Mouse (Mus musculus) hindbrain, embryonic 16.5 days (tissue): Measurements from ENCODE around the gene Xk. TPM values are rescaled to one million over a fixed set of nuclear protein-coding genes. Genes with fewer than 3 reads are reported as not detected.

Experiments
- ATAC-seq: fragments of 200-750 bp; cut with Nextera tagmentation; 2 replicates; pipeline ENCODE4 v1.8.0; 2017; ENCODE audit warnings: moderate TSS enrichment, moderate library complexity
- H3K27ac ChIP-seq: fragments of 300-500 bp; sonication (generic); 2 replicates; pipeline ENCODE4 v1.5.1; 2014; ENCODE audit warnings: low read depth, mild to moderate bottlenecking, control low read depth, low read length, moderate library complexity
- H3K27me3 ChIP-seq: fragments of 300-500 bp; sonication (generic); replicated peaks from 2 replicates; pipeline ENCODE4 v1.6.1; 2014; ENCODE audit warnings: low read length; ENCODE audit not compliant: control insufficient read depth, insufficient read depth
- H3K36me3 ChIP-seq: fragments of 300-500 bp; sonication (generic); 2 replicates; pipeline ENCODE4 v1.6.1; 2014; ENCODE audit warnings: mild to moderate bottlenecking, low read length, moderate library complexity, mixed read lengths; ENCODE audit not compliant: control insufficient read depth, insufficient read depth
- H3K4me1 ChIP-seq: fragments of 300-500 bp; sonication (generic); 2 replicates; pipeline ENCODE4 v1.6.1; 2014; ENCODE audit warnings: low read depth, low read length; ENCODE audit not compliant: control insufficient read depth, insufficient read depth
- H3K4me2 ChIP-seq: fragments of 300-500 bp; sonication (generic); 2 replicates; pipeline ENCODE4 v1.6.1; 2014; ENCODE audit warnings: mild to moderate bottlenecking, low read length, control low read depth, moderate library complexity
- H3K4me3 ChIP-seq: fragments of 300-500 bp; sonication (generic); 2 replicates; pipeline ENCODE4 v1.5.1; 2014; ENCODE audit warnings: mild to moderate bottlenecking, low read length, control low read depth, moderate library complexity
- H3K9ac ChIP-seq: fragments of 300-500 bp; sonication (generic); 2 replicates; pipeline ENCODE4 v1.6.1; 2014; ENCODE audit warnings: low read depth, mild to moderate bottlenecking, control low read depth, low read length, moderate library complexity
- H3K9me3 ChIP-seq: fragments of 300-500 bp; sonication (generic); 2 replicates; pipeline ENCODE4 v1.6.1; 2014; ENCODE audit warnings: mild to moderate bottlenecking, low read length, moderate library complexity; ENCODE audit not compliant: control insufficient read depth
- WGBS: fragments of 180-500 bp; shearing (Covaris S2); extraction: QIAGEN DNeasy Blood & Tissue Kit; methylation state at CpG from one replicate; pipeline ENCODE4 v1.1.7; 2014; 5-methylcytosine and 5-hydroxymethylcytosine counted together
- polyA plus RNA-seq: library from polyadenylated mRNA; unstranded; fragments of >200 nt; fragmentation: Nextera tagmentation; extraction: Ambion mirVana; gene quantifications from 2 replicates; pipeline ENCODE4 v1.2.1, GENCODE M21; 2015

Gene Xk
- 5.7 TPM in 2 replicates for polyA plus RNA-seq

GRCm38 (mm10) chrX:9272460-9273361 is at the start of gene Xk:
Gene Xk (plus strand): TSS chrX:9272756.
- H3K4me3 ChIP-seq = peak within 1 kb of the TSS; percentile 46
- H3K36me3 ChIP-seq = no peaks in the 10 kb centered on the region
- peak within 1 kb of the TSS; percentile 66 for H3K9ac ChIP-seq
- 5% methylated on average over 56 of the region's 94 CpGs for WGBS
- no peaks in the 10 kb centered on the region for H3K9me3 ChIP-seq
- peak within 1 kb of the TSS; percentile 56 for H3K27ac ChIP-seq
- H3K4me1 ChIP-seq = no peaks in the 10 kb centered on the region
- no peaks in the 10 kb centered on the region for H3K27me3 ChIP-seq
- ATAC-seq = peak; percentile 93
- H3K4me2 ChIP-seq = peak within 1 kb of the TSS; percentile 55

DNA sequence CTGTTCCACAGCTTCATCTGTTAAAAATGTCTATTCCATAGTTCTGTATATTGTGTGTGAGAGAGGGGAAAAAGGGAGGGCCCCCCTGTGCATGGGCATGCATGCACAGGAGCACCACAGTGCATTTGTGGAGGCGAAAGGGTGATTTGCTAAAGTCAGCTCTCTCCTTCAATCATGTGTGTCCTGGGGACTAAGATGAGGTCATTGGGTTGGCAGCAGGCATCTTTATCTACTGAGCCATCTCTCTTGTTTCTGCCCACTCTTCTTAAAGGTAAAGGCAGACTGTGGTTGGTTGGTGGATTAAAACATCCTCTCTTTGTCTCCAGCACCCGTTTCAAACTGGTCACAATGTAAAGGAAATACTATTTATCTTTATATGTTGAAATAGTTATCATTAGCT is 45.5 kb upstream of the Xk start:
- H3K4me3 ChIP-seq = no peak overlapping the region
- H3K4me1 ChIP-seq = no peaks in the 10 kb centered on the region
- no peak overlapping the region for H3K4me2 ChIP-seq
- no peak overlapping the region for H3K27ac ChIP-seq
- no peaks in the 10 kb centered on the region for H3K9me3 ChIP-seq
- WGBS = 79% methylated on average over 2 of the region's 2 CpGs
- no peaks in the 10 kb centered on the region for H3K36me3 ChIP-seq
- no peak overlapping the region for H3K9ac ChIP-seq
- H3K27me3 ChIP-seq = no peaks in the 10 kb centered on the region
- no peak for ATAC-seq

DNA sequence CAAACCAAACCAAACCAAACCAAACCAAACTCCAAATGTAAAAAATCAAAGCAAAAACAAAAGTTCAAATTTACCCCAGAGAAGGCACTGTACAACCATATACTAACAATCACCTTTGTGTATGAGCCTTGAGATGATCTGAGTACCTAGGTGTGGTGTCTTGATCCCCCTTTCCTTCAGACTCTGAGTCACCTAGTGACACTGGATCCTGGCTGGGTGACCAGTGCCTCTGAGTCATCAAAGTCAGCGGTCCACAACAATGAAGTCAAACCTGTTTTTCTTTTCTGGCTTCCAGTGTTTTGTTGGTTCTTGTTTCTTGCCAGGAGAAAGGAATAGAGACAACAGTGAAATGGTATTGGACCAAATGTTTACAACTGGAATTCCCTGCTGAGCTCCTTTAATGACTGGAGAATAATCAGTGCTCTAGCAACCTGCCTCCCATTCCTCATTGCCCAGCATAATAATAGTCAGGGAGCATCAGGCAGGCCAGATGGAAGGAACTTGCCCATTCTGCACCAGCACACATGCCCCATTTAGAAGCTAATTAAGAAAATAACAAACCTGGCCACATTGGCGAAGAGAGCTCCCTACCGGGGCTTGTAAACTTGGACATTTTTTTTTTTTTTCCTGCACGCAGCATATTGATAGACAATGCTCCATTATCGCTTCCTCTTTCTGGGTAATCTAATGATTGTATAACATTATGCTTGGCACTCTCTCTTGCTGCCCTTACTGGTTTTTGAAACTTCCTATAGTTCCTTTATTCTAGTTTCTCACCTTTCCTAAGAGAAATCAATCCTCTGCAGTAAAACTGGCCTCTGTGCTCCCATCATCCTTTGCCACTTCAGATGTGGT is 31.6 kb upstream of the Xk start:
- H3K4me2 ChIP-seq = no peak overlapping the region
- no peak overlapping the region for H3K9ac ChIP-seq
- H3K4me1 ChIP-seq = no peaks in the 10 kb centered on the region
- WGBS = 44% methylated on average over 5 of the region's 5 CpGs
- no peaks in the 10 kb centered on the region for H3K36me3 ChIP-seq
- no peaks in the 10 kb centered on the region for H3K27me3 ChIP-seq
- 0 out of 2 replicates have a peak, but pooled peaks have one; percentile 48 for ATAC-seq
- H3K27ac ChIP-seq = no peak overlapping the region
- H3K4me3 ChIP-seq = no peak overlapping the region
- H3K9me3 ChIP-seq = no peaks in the 10 kb centered on the region

- H3K9ac ChIP-seq = no peak overlapping the region
Measured at GRCm38 (mm10) chrX:9243381-9243864, 29.1 kb upstream of the Xk start.

DNA sequence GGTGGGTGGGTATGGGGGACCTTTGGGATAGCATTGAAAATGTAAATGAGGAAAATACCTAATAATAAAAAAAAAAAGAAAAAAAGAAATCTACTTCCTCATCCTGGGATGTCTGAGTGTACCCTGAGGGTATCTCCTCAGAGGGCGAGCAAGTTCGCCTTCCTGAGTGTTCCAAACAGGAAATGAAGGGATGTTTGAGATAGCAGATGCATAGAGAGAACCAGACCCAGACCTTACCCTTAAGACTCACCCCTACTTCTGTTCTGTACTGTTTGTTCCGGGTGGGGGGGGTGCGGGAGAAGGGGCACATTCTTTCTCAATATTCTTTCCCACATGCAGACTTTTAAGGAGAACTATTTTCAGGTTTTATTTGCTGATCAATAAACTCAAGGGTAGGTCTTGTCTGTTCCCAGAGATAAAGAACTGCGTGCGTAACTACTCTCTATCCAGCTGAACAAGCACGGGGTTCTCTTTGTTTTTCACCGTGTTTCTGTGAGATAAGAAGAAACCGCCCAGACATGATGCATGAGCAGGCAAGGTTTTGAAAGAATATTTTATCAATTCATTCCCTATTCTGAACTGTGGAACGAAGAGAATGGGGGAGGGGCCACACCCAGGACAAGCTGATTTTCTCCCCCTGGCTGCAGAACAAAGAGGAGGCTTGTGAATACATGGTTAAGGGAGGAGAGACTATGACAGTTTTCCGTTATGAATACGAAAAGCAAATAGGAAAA is 27.8 kb upstream of the Xk start:
- ATAC-seq = peak; percentile 35
- Histone ChIP-seq H3K9me3 (no peaks in the 10 kb centered on the region), H3K4me1 (no peaks in the 10 kb centered on the region), H3K4me2 (no peak overlapping the region), H3K27me3 (no peaks in the 10 kb centered on the region), H3K9ac (no peak overlapping the region), H3K27ac (no peak overlapping the region), H3K36me3 (no peaks in the 10 kb centered on the region), H3K4me3 (no peak overlapping the region)
- WGBS = 56% methylated on average over 12 of the region's 12 CpGs

More at GRCm38 (mm10) chrX:9243381-9243864, 29.1 kb upstream of the Xk start:
- Histone ChIP-seq H3K4me1 (no peaks in the 10 kb centered on the region), H3K9me3 (no peaks in the 10 kb centered on the region), H3K27me3 (no peaks in the 10 kb centered on the region), H3K36me3 (no peaks in the 10 kb centered on the region), H3K4me3 (no peak overlapping the region), H3K4me2 (no peak overlapping the region), H3K27ac (no peak overlapping the region)
- peak; percentile 49; the same call in 1 of the 2 replicates for ATAC-seq
- 52% methylated on average over 8 of the region's 8 CpGs for WGBS

- 0 out of 2 replicates have a peak, but pooled peaks have one; percentile 42 for ATAC-seq
- H3K9me3 ChIP-seq = no peaks in the 10 kb centered on the region
- H3K4me3 ChIP-seq = no peak overlapping the region
- H3K27me3 ChIP-seq = no peaks in the 10 kb centered on the region
- H3K4me1 ChIP-seq = no peaks in the 10 kb centered on the region
- H3K27ac ChIP-seq = no peak overlapping the region
- WGBS = 44% methylated on average over 5 of the region's 5 CpGs
- H3K36me3 ChIP-seq = no peaks in the 10 kb centered on the region
- H3K9ac ChIP-seq = no peak overlapping the region
- no peak overlapping the region for H3K4me2 ChIP-seq
Measured at GRCm38 (mm10) chrX:9248911-9249310, 23.6 kb upstream of the Xk start.

DNA sequence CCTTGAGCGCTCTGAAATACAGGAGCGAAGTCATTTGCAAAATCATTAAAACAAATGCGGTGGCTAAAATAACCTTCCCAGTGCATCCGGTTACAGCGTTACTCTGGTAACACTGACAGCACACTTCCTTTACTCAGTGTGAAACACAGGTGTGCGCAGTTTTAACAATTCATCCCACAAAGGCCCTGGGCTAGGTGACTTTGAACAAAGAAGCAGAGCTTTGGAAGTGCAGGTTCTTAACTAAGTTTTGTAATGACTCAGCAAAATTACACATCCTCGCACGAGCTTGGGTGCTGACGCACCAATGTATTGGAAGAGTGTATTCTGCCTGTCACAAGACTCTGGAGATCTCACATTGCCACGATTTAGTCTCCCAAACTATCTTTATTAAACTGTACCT is 18.6 kb upstream of the Xk start:
- no peak overlapping the region for H3K4me3 ChIP-seq
- no peak overlapping the region for H3K27ac ChIP-seq
- H3K9me3 ChIP-seq = no peaks in the 10 kb centered on the region
- no peak overlapping the region for H3K9ac ChIP-seq
- 85% methylated on average over 10 of the region's 10 CpGs for WGBS
- no peaks in the 10 kb centered on the region for H3K27me3 ChIP-seq
- H3K36me3 ChIP-seq = no peaks in the 10 kb centered on the region
- H3K4me2 ChIP-seq = no peak overlapping the region
- ATAC-seq = no peak
- H3K4me1 ChIP-seq = no peaks in the 10 kb centered on the region

GRCm38 (mm10) chrX:9254901-9255300 is 17.7 kb upstream of the Xk start:
- 85% methylated on average over 3 of the region's 3 CpGs for WGBS
- ATAC-seq = no peak
- Histone ChIP-seq H3K9me3 (no peaks in the 10 kb centered on the region), H3K9ac (no peak overlapping the region), H3K36me3 (no peaks in the 10 kb centered on the region), H3K4me1 (no peaks in the 10 kb centered on the region), H3K27ac (no peak overlapping the region), H3K4me2 (no peak overlapping the region), H3K4me3 (no peak overlapping the region), H3K27me3 (no peaks in the 10 kb centered on the region)
